Mouse (Mus musculus): ENCODE results near the gene Ube2q1. TPM values are rescaled to one million over a fixed set of nuclear protein-coding genes. Genes with fewer than 3 reads are reported as not detected.
"Not testable (repeated sequence)": the region's sequence is repeated elsewhere in the genome, so short reads cannot be mapped to it uniquely, and the experiment has no call there.

The Ube2q1 gene
- polyA plus RNA-seq, 1 experiment = not detected

DNA sequence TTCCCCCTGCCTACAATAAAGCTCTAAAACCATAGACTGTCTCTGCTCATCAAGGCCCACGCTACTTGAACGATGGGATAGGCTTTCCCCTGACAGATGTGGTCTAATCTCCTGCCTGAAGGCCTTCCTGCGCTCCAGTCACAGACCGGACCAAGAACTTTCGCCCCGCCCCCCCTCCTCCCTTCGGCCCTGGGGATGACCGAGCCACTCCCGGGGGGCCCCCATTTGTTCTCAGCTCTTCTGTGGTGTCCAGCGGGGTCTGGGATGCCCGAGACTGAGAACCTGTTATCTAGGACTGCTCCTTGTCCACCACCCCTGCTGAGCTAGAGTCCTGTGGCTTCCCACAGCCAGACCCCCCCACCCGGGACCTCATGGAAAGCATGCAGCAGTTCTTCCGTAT, 26.1 kb downstream of the Ube2q1 start:
- Histone ChIP-seq H3K4me1 (ENCODE audit: control insufficient read depth, insufficient read depth, low read length) (no peaks in the 10 kb centered on the region), H3K4me3 (ENCODE audit: insufficient read depth, low read depth, low read length) (no peak overlapping the region), H3K27ac (ENCODE audit: insufficient read depth, low read depth, low read length) (no peak overlapping the region)
- no peak for TF ChIP-seq POLR2A (IDR thresholded peaks at IDR 0.05; ENCODE audit: insufficient read depth, low read depth, low read length)
- no peak for TF ChIP-seq CTCF (IDR thresholded peaks at IDR 0.05; ENCODE audit: insufficient read depth, low read depth, low read length)
- WGBS = 20% methylated on average over 13 of the region's 13 CpGs

DNA sequence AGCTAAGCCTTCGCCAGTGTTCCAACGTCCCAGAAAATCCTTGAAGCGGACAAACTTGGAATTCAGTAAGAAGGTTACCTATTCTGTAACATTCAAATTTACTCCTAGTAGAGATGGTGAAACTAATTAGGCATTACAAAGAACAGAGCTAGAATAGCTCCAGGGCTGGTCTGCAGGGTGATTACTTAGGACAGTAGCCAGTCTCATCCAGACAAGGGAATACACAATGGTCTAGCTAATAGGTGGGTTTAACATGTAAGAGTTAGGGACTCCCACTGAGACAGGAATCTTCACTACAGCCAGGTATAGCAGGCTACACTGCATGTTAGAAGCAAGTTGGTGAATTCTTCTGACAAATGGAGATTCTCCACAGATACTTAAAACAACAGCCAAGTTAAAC, 26.7 kb downstream of the Ube2q1 start:
- H3K27ac ChIP-seq (ENCODE audit: insufficient read depth, low read depth, low read length); H3K4me1 ChIP-seq (ENCODE audit: control insufficient read depth, insufficient read depth, low read length); H3K4me3 ChIP-seq (ENCODE audit: insufficient read depth, low read depth, low read length): not testable (repeated sequence)
- 61% methylated on average over 3 of the region's 3 CpGs for whole genome bisulfite sequencing

DNA sequence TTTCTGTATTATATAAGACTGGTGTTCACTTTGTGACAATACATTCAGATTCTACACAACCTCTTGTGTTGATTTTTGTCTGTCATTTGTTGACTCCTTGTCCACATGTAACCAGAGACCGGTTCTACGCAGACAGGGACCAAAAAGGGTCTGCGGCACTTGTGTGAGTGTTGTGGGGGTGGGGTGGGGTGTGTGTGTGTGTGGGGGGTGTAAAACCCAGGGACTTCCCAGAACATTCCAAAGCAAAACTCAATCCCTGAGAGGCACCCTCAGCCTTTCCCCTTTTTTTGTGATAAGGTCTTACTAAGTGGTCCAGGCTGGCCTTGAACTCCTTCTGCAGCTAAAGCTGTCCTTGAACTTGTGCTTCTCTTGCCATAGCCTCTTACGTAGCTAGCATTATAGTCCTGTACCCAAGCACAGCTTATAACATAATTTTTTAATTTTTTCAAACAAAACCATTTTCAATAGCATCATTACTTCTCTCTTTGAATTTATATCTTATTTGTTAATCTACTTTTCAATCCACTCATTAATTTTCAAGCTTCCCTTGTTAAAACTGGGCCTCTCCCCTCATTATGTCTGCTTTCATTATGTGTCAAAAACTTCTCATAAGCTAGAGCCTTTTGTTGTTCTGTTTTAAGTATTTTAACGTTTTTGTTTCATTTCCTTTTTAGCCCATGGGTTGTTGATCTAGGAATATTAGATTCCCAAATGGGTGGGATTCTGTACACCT, 27.5 kb downstream of the Ube2q1 start:
- H3K4me1 ChIP-seq (ENCODE audit: control insufficient read depth, insufficient read depth, low read length) = no peaks in the 10 kb centered on the region
- H3K4me3 ChIP-seq (ENCODE audit: insufficient read depth, low read depth, low read length) = no peak overlapping the region
- WGBS = 79% methylated on average over 5 of the region's 5 CpGs
- TF ChIP-seq CTCF (IDR thresholded peaks at IDR 0.05; ENCODE audit: insufficient read depth, low read depth, low read length) (no peak), POLR2A (IDR thresholded peaks at IDR 0.05; ENCODE audit: insufficient read depth, low read depth, low read length) (no peak)
- H3K27ac ChIP-seq (ENCODE audit: insufficient read depth, low read depth, low read length) = no peak overlapping the region

DNA sequence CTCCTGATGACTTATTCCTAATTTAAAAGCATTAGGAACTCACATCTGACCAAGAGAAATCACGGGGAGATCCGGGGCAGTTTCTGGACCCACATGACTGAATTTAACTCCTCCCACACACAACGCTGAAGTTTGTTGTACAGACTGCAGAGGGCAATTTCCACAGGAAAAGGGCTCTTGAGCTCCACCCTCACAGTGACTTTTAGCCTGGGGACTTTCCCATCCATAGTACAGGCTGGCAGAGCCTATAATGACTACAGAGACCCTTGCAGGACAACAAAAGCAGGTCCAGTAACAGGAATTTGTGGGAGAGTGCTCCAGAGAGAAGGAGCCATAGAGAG, 28.1 kb downstream of the Ube2q1 start:
- TF ChIP-seq POLR2A (IDR thresholded peaks at IDR 0.05; ENCODE audit: insufficient read depth, low read depth, low read length) (no peak), CTCF (IDR thresholded peaks at IDR 0.05; ENCODE audit: insufficient read depth, low read depth, low read length) (no peak)
- 26% methylated on average over 3 of the region's 3 CpGs for WGBS
- H3K4me1 ChIP-seq (ENCODE audit: control insufficient read depth, insufficient read depth, low read length) = no peaks in the 10 kb centered on the region
- H3K27ac ChIP-seq (ENCODE audit: insufficient read depth, low read depth, low read length) = no peak overlapping the region
- no peak overlapping the region for H3K4me3 ChIP-seq (ENCODE audit: insufficient read depth, low read depth, low read length)

DNA sequence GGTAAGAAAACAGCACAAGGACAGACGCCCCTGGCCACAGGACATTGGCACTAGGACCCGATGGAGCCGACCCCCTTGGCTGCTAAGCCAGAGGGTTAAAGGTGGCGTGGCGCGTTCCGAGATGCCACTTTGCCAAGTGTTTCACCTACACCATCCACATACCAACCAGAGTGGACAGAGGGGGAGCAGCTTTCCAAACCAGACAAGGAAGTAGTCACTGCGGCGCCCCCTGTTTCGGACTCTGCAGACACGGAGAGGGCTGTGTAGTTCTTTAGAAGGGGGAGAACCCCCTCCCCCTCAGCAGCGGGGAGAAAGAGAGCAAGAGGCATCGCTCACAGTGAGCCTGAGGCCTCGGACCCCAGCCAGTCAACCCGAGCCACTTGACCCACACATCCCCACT, 29.5 kb downstream of the Ube2q1 start:
- no peaks in the 10 kb centered on the region for H3K4me1 ChIP-seq (ENCODE audit: control insufficient read depth, insufficient read depth, low read length)
- H3K4me3 ChIP-seq (ENCODE audit: insufficient read depth, low read depth, low read length) = no peak overlapping the region
- 69% methylated on average over 15 of the region's 15 CpGs for WGBS
- TF ChIP-seq CTCF (IDR thresholded peaks at IDR 0.05; ENCODE audit: insufficient read depth, low read depth, low read length) (no peak), POLR2A (IDR thresholded peaks at IDR 0.05; ENCODE audit: insufficient read depth, low read depth, low read length) (no peak)
- no peak overlapping the region for H3K27ac ChIP-seq (ENCODE audit: insufficient read depth, low read depth, low read length)

DNA sequence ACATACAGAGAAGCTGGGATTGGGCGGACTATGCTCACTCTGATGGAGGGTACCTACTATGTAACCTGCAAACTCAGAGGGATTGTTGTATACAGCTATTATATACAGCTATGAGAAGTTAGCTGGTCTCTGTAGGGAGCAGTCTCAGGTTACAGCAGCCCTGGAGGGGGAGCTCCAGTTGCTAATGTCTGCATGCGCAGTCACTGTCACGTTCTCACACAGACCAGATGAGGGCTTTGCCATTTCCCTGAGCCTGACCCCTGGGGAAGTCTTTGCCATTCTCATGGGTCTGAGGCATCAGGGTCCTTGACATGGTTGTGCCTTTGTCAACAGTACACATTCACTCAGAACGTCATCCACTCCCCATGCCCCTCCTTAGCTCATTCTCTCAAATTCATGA, 31.8 kb downstream of the Ube2q1 start:
- H3K4me3 ChIP-seq (ENCODE audit: insufficient read depth, low read depth, low read length) = no peak overlapping the region
- H3K27ac ChIP-seq (ENCODE audit: insufficient read depth, low read depth, low read length) = no peak overlapping the region
- 72% methylated on average over 4 of the region's 4 CpGs for whole genome bisulfite sequencing
- H3K4me1 ChIP-seq (ENCODE audit: control insufficient read depth, insufficient read depth, low read length) = no peaks in the 10 kb centered on the region
- TF ChIP-seq POLR2A (IDR thresholded peaks at IDR 0.05; ENCODE audit: insufficient read depth, low read depth, low read length) (no peak), CTCF (IDR thresholded peaks at IDR 0.05; ENCODE audit: insufficient read depth, low read depth, low read length) (no peak)

DNA sequence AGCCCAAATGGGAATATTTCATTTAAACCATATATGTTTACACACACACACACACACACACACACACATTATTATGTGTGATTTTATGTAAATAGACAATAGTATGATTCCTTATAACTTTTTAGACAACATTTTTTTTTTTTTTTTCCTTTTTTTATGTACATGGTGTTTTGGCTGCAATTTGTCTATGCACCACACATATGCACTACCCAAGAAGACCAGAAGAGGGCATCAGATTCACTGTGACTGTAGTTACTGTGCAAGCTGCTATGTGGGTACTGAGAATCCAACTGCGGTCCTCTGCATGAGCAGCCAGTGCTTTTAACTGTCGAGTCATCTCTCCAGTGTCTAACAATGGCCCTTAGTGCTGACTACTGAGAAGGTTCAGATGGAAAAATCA, 33.3 kb downstream of the Ube2q1 start:
- no peak for TF ChIP-seq POLR2A (IDR thresholded peaks at IDR 0.05; ENCODE audit: insufficient read depth, low read depth, low read length)
- TF ChIP-seq CTCF (IDR thresholded peaks at IDR 0.05; ENCODE audit: insufficient read depth, low read depth, low read length) = no peak
- no peak overlapping the region for H3K27ac ChIP-seq (ENCODE audit: insufficient read depth, low read depth, low read length)
- WGBS = 91% methylated on average over 2 of the region's 2 CpGs
- no peaks in the 10 kb centered on the region for H3K4me1 ChIP-seq (ENCODE audit: control insufficient read depth, insufficient read depth, low read length)
- H3K4me3 ChIP-seq (ENCODE audit: insufficient read depth, low read depth, low read length) = no peak overlapping the region

DNA sequence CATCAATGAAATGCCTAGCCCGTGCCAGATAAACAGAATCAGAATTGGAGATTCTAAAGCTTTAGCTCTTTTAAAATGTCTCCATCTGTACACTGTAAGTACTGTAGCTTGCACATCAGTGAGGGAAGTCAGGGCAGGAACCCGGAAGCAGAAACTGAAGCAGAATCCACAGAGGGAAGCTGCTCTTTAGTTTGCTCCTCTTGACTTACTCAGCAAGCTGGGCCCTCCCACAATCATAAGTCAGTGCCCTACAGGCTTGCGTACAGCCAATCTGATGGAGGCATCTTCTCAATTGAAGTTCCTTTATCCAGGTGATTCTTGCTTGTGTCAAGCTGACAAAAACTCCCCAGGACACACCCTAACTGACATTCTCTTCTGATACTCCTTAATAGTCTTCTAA, 33.8 kb downstream of the Ube2q1 start:
- Histone ChIP-seq H3K4me1 (ENCODE audit: control insufficient read depth, insufficient read depth, low read length) (no peaks in the 10 kb centered on the region), H3K4me3 (ENCODE audit: insufficient read depth, low read depth, low read length) (no peak overlapping the region), H3K27ac (ENCODE audit: insufficient read depth, low read depth, low read length) (no peak overlapping the region)
- 92% methylated on average over 3 of the region's 3 CpGs for whole genome bisulfite sequencing
- TF ChIP-seq POLR2A (IDR thresholded peaks at IDR 0.05; ENCODE audit: insufficient read depth, low read depth, low read length) (no peak), CTCF (IDR thresholded peaks at IDR 0.05; ENCODE audit: insufficient read depth, low read depth, low read length) (no peak)

DNA sequence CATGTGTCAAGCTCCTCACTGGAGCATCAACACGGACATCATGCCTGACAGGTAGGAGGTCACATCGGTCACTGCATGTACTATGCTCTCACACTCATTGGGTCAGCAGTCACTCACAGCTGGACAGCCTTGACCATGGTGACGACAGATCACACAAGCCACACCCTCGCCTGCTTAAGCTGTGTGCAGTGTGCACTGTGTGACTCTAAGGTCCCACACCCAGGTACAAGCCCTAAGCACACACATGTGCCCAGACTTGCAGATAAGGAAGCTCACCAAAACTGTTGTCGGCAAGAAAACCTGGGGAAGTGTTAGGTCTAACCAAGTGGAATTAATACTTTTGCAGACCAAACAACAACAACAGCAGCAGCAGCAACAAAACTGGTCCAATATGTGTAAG, 34.5 kb downstream of the Ube2q1 start:
- 82% methylated on average over 5 of the region's 5 CpGs for WGBS
- H3K4me3 ChIP-seq (ENCODE audit: insufficient read depth, low read depth, low read length) = no peak overlapping the region
- H3K27ac ChIP-seq (ENCODE audit: insufficient read depth, low read depth, low read length) = no peak overlapping the region
- TF ChIP-seq POLR2A (IDR thresholded peaks at IDR 0.05; ENCODE audit: insufficient read depth, low read depth, low read length) = no peak
- TF ChIP-seq CTCF (IDR thresholded peaks at IDR 0.05; ENCODE audit: insufficient read depth, low read depth, low read length) = no peak
- no peaks in the 10 kb centered on the region for H3K4me1 ChIP-seq (ENCODE audit: control insufficient read depth, insufficient read depth, low read length)

DNA sequence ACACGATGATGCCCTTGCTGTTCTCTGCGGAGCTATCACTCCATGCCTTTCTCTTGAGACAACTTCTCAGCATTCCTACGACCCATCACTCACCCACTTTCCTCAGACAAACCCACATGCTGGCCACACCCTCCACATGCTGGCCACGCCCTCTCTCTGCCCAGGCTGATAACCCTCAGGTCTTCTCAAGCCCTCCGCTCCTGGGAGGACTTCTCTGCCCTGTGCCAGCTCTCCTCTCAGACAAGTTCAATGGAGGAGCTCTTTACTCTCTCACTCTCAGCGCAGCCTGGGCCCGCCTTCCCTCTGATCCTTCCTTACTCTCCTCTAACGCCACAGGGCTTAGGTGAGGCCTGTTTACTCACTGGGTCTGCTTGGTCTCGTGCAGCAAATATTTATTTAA, 35.2 kb downstream of the Ube2q1 start:
- Histone ChIP-seq H3K4me1 (ENCODE audit: control insufficient read depth, insufficient read depth, low read length) (no peaks in the 10 kb centered on the region), H3K27ac (ENCODE audit: insufficient read depth, low read depth, low read length) (no peak overlapping the region), H3K4me3 (ENCODE audit: insufficient read depth, low read depth, low read length) (no peak overlapping the region)
- TF ChIP-seq POLR2A (IDR thresholded peaks at IDR 0.05; ENCODE audit: insufficient read depth, low read depth, low read length) (no peak), CTCF (IDR thresholded peaks at IDR 0.05; ENCODE audit: insufficient read depth, low read depth, low read length) (no peak)
- WGBS = 69% methylated on average over 9 of the region's 9 CpGs

All from olfactory bulb, adult 2 months (tissue).